In genomic region chr1:74090329-74090728, GRCm38 (mm10) we compare ENCODE assay signal across 13 mouse cellular contexts. TPM values are rescaled to one million over a fixed set of nuclear protein-coding genes. Genes with fewer than 3 reads are reported as not detected.
DNase-seq lines count a peak whose midpoint lies in the region; ATAC-seq and TF ChIP-seq lines count a peak whose summit lies in the region.
"Had no signal": no experiment of that assay in that cellular context is flagged by ENCODE, and none has a peak within 500 bp of the region (broad histone marks: within the 10 kb centered on the region; RNA-seq: fewer than 3 reads in every experiment).

No protein-coding gene starts in this region.

- H3K36me3 ChIP-seq in kidney, adult 2 months (ENCODE audit: control insufficient read depth, insufficient read depth, low read length): no peaks in the 10 kb centered on the region
- H3K36me3 ChIP-seq in liver, embryonic 12.5 days: no peaks in the 10 kb centered on the region
- H3K36me3 ChIP-seq: G1E had no signal

- peak overlapping the region; percentile 15 for H3K4me2 ChIP-seq in liver, embryonic 12.5 days

- no peak overlapping the region for H3K9ac ChIP-seq in liver, embryonic 12.5 days

- 52% methylated on average over 7 of the region's 7 CpGs for WGBS in kidney, adult 2 months
- WGBS in liver, embryonic 12.5 days (ENCODE audit: insufficient replicate concordance): 48% methylated on average over 7 of the region's 7 CpGs

- DNase-seq in kidney, adult 2 months: no peak
- no peak for DNase-seq in kidney, postnatal 25 days
- DNase-seq in embryo, embryonic 11 days: peak; percentile 47
- DNase-seq in gastrocnemius, postnatal 10 days: no peak
- DNase-seq in urinary bladder, adult 18-20 months (ENCODE audit: low spot score in 2 of 2): no peak
- DNase-seq: adrenal gland, adult 8-10 months; cerebellum, postnatal 14 days; gastrocnemius, postnatal 25 days; layer of hippocampus, postnatal 36 days had no signal

- H3K4me1 ChIP-seq in kidney, adult 2 months (ENCODE audit: control insufficient read depth, insufficient read depth, low read length): peaks cover 22% of the 10 kb centered on the region
- H3K4me1 ChIP-seq in embryonic fibroblast, embryonic 13.5 days (ENCODE audit: control insufficient read depth, insufficient read depth, low read length): peaks cover 9% of the 10 kb centered on the region
- 0 out of 2 replicates have a peak, but pooled peaks cover 4% of the 10 kb centered on the region for H3K4me1 ChIP-seq in liver, embryonic 12.5 days

- TF ChIP-seq POLR2A in kidney, adult 2 months (IDR thresholded peaks at IDR 0.05; ENCODE audit: low read depth, low read length): no peak
- TF ChIP-seq POLR2A in embryonic fibroblast, embryonic 13.5 days (IDR thresholded peaks at IDR 0.05; ENCODE audit: low read depth, low read length): no peak

- ATAC-seq in liver, embryonic 12.5 days: no peak
- ATAC-seq in megakaryocyte-erythroid progenitor cell, adult 5-6 weeks (replicated peaks; ENCODE audit: low FRiP score, low TSS enrichment, poor library complexity, severe bottlenecking): no peak

- peak overlapping the region; percentile 54 for H3K4me3 ChIP-seq in kidney, adult 2 months (ENCODE audit: insufficient read depth, low read depth, low read length)
- H3K4me3 ChIP-seq in embryonic fibroblast, embryonic 13.5 days (ENCODE audit: insufficient read depth, low read length): peak overlapping the region; percentile 43
- H3K4me3 ChIP-seq in liver, embryonic 12.5 days: peak overlapping the region; percentile 19; the same call in 1 of the 2 replicates

- no peak for TF ChIP-seq CTCF in kidney, adult 2 months (conservative IDR thresholded peaks at IDR 0.05; ENCODE audit: insufficient read depth, insufficient read length, low read depth, low read length)
- TF ChIP-seq CTCF in embryonic fibroblast, embryonic 13.5 days (IDR thresholded peaks at IDR 0.05; ENCODE audit: borderline replicate concordance, insufficient read depth, low read length): no peak

- H3K9me3 ChIP-seq in liver, embryonic 12.5 days (replicated peaks): no peaks in the 10 kb centered on the region
- H3K9me3 ChIP-seq: G1E had no signal

- H3K27ac ChIP-seq in kidney, adult 2 months (ENCODE audit: insufficient read depth, low read depth, low read length): peak overlapping the region; percentile 61
- H3K27ac ChIP-seq in embryonic fibroblast, embryonic 13.5 days (ENCODE audit: insufficient read depth, low read length): no peak overlapping the region
- H3K27ac ChIP-seq in liver, embryonic 12.5 days: no peak overlapping the region

- H3K27me3 ChIP-seq in kidney, adult 2 months (replicated peaks; ENCODE audit: control insufficient read depth, insufficient read depth, low read length): no peaks in the 10 kb centered on the region
- peaks cover 52% of the 10 kb centered on the region for H3K27me3 ChIP-seq in liver, embryonic 12.5 days (replicated peaks)

RNA-seq across cellular contexts. Expression of gene Tns1, which starts 33.9 kb away (rescaled TPM):
- 400 and 465 TPM in 2 replicates for polyA plus RNA-seq in kidney, adult 2 months (2012; rRNA removed)
- polyA plus RNA-seq in embryonic fibroblast, embryonic 13.5 days (2011; ENCODE audit: insufficient read length, low read depth, missing spikeins): 122 and 198 TPM in 2 replicates
- 13.1 and 16.1 TPM in 2 replicates for polyA plus RNA-seq in liver, embryonic 12.5 days (2016; fragmentation: Nextera tagmentation; extraction: Ambion mirVana)
- 100 to 1,000 TPM; 193 to 196 TPM for total RNA-seq in gastrocnemius, postnatal 10 days (2021)
- 62.1 and 69.2 TPM in 2 replicates for total RNA-seq in megakaryocyte-erythroid progenitor cell, adult 5-6 weeks (2014; fragmentation: Nextera tagmentation)
- 17.3 and 25.3 TPM in 2 replicates for total RNA-seq in megakaryocyte-erythroid progenitor cell, adult 5-6 weeks (2017)

RNA-seq across cellular contexts. Expression of gene Rufy4, which starts 35.0 kb away (rescaled TPM):
- 2.4 and 3.3 TPM in 2 replicates for polyA plus RNA-seq in kidney, adult 2 months (2012; rRNA removed)
- polyA plus RNA-seq in embryonic fibroblast, embryonic 13.5 days (2011; ENCODE audit: insufficient read length, low read depth, missing spikeins): 0.56 TPM in 1 of 2 replicates, not detected in the other
- 0.16 and 0.20 TPM in 2 replicates for polyA plus RNA-seq in liver, embryonic 12.5 days (2016; fragmentation: Nextera tagmentation; extraction: Ambion mirVana)
- total RNA-seq in gastrocnemius, postnatal 10 days (2021): 1 to 10 TPM in 1 of 2 experiments, under 1 TPM in 1; 0.12 to 1.2 TPM
- not detected in 2 replicates for total RNA-seq in megakaryocyte-erythroid progenitor cell, adult 5-6 weeks (2014; fragmentation: Nextera tagmentation)
- 0.70 TPM in 1 of 2 replicates, not detected in the other for total RNA-seq in megakaryocyte-erythroid progenitor cell, adult 5-6 weeks (2017)
- total RNA-seq: layer of hippocampus, postnatal 36 days had no signal
- polyA plus RNA-seq: G1E had no signal
